Mouse (Mus musculus) lung, adult 2 months (tissue): ENCODE measurements around the gene Plekha5.

Experiments
- CTCF ChIP-seq: fragments of 200-500 bp; IDR thresholded peaks from 2 replicates; pipeline ENCODE4 v1.5.1; 2011; ENCODE audit warnings: mild to moderate bottlenecking, low read length, control low read depth; ENCODE audit not compliant: insufficient read depth
- POLR2A ChIP-seq: fragments of 200-500 bp; IDR thresholded peaks from 2 replicates; pipeline ENCODE4 v1.6.1; 2011; ENCODE audit warnings: low read depth, mild to moderate bottlenecking, control low read depth, low read length, borderline replicate concordance; ENCODE audit errors: extremely low read depth

DNA sequence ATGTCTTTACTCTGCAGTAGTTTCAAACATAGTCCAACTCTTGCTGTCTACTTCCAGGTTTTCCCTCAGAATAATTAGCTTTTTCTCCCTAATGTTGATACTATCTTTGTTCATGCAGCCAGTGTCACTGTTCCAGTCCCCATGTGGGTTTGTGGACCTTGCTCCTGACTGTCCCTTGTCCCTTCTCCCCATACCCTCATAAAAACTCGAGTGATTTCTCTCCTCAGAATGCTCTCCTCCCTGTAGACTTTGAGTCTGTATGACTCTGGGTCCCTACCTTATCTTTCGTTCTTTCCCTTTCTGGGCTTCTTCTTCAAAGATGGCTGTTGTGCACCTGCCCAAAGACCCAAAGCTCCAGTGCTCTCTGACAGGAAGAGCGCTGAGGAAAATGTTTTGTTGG, 64.8 kb downstream of the Plekha5 start:
- no peak for TF ChIP-seq POLR2A
- TF ChIP-seq CTCF = no peak
